Mouse (Mus musculus) heart, postnatal 0 days (tissue): ENCODE results near the gene Fam83d. TPM values are rescaled to one million over a fixed set of nuclear protein-coding genes. Genes with fewer than 3 reads are reported as not detected.

Source experiments
- ATAC-seq: fragments of 200-750 bp; cut with Nextera tagmentation; 2 replicates; pipeline ENCODE4 v1.8.0; 2017; ENCODE audit warnings: low read depth, moderate number of reproducible peaks, moderate library complexity; ENCODE audit not compliant: insufficient read depth
- DNase-seq: peaks from one replicate; pipeline ENCODE4 v3.0.0-alpha.2; 2016; ENCODE audit warnings: low spot score
- H3K27ac ChIP-seq: fragments of 300-500 bp; sonication (generic); 2 replicates; pipeline ENCODE4 v1.5.1; 2014; ENCODE audit warnings: low read depth, mild to moderate bottlenecking
- H3K27me3 ChIP-seq: fragments of 300-500 bp; sonication (generic); 2 replicates; pipeline ENCODE4 v1.6.1; 2014; ENCODE audit warnings: low read length, mixed read lengths; ENCODE audit not compliant: control insufficient read depth, insufficient read depth
- H3K36me3 ChIP-seq: fragments of 300-500 bp; sonication (generic); replicated peaks from 2 replicates; pipeline ENCODE4 v1.6.1; 2014; ENCODE audit warnings: low read length, mixed read lengths; ENCODE audit not compliant: control insufficient read depth, insufficient read depth
- H3K4me1 ChIP-seq: fragments of 300-500 bp; sonication (generic); 2 replicates; pipeline ENCODE4 v1.6.1; 2014; ENCODE audit warnings: antibody characterized with exemption; ENCODE audit not compliant: control insufficient read depth, insufficient read depth
- H3K4me2 ChIP-seq: fragments of 300-500 bp; sonication (generic); 2 replicates; pipeline ENCODE4 v1.6.1; 2014; ENCODE audit warnings: low read depth, mild to moderate bottlenecking, low read length, moderate library complexity
- H3K4me3 ChIP-seq: fragments of 300-500 bp; sonication (generic); 2 replicates; pipeline ENCODE4 v1.5.1; 2014; ENCODE audit warnings: low read depth, low read length
- H3K9ac ChIP-seq: fragments of 300-500 bp; sonication (generic); replicated peaks from 2 replicates; pipeline ENCODE4 v1.6.1; 2014; ENCODE audit warnings: low read depth, low read length, mixed read lengths
- H3K9me3 ChIP-seq: fragments of 300-500 bp; sonication (generic); replicated peaks from 2 replicates; pipeline ENCODE4 v1.6.1; 2016; ENCODE audit warnings: low read length; ENCODE audit not compliant: control insufficient read depth
- CTCF ChIP-seq: IDR thresholded peaks from 2 replicates; pipeline ENCODE4 v1.5.1; 2016; ENCODE audit warnings: antibody characterized with exemption, control low read depth, low read depth
- EP300 ChIP-seq: IDR thresholded peaks from 2 replicates; pipeline ENCODE4 v1.6.1; 2016; ENCODE audit warnings: antibody characterized with exemption, low read depth
- WGBS: fragments of 180-500 bp; shearing (Covaris S2); extraction: QIAGEN DNeasy Blood & Tissue Kit; methylation state at CpG from one replicate; pipeline ENCODE4 v1.1.7; 2014; 5-methylcytosine and 5-hydroxymethylcytosine counted together
- polyA plus RNA-seq: library from polyadenylated mRNA; unstranded; fragments of >200 nt; fragmentation: Nextera tagmentation; extraction: Ambion mirVana; gene quantifications from 2 replicates; pipeline ENCODE4 v1.2.1, GENCODE M21; 2015
- total RNA-seq: library from RNA; depleted of rRNA; stranded (reverse); fragments of >200 nt; gene quantifications from 2 replicates; pipeline ENCODE4 v1.2.3, GENCODE M21; 2014; ENCODE audit warnings: low replicate concordance

Gene Fam83d
- total and polyA plus RNA-seq, 2 experiments from 2014 or later: 18.6 to 37.7 TPM

- Histone ChIP-seq H3K27me3 (no peaks in the 10 kb centered on the region), H3K9ac (no peak overlapping the region), H3K4me2 (peak overlapping the region; percentile 19; the same call in 1 of the 2 replicates), H3K36me3 (no peaks in the 10 kb centered on the region), H3K4me1 (peaks cover 5% of the 10 kb centered on the region; the same call in 1 of the 2 replicates), H3K9me3 (no peaks in the 10 kb centered on the region), H3K4me3 (no peak overlapping the region), H3K27ac (peak overlapping the region; percentile 66; the same call in 1 of the 2 replicates)
- ATAC-seq: peak; percentile 16; the same call in 1 of the 2 replicates
- no peak for DNase-seq
- no peak for TF ChIP-seq CTCF
- no peak for TF ChIP-seq EP300
- 9% methylated on average over 6 of the region's 6 CpGs for WGBS
These were observed 44.8 kb upstream of the Fam83d start for GRCm38 (mm10) chr2:158722991-158723551.

GRCm38 (mm10) chr2:158723806-158724205 is 44.1 kb upstream of the Fam83d start:
- TF ChIP-seq CTCF: no peak
- TF ChIP-seq EP300: no peak
- no peaks in the 10 kb centered on the region for H3K36me3 ChIP-seq
- 4% methylated on average over 6 of the region's 6 CpGs for WGBS
- peaks cover 5% of the 10 kb centered on the region; the same call in 1 of the 2 replicates for H3K4me1 ChIP-seq
- peak overlapping the region; percentile 66; the same call in 1 of the 2 replicates for H3K27ac ChIP-seq
- no peak overlapping the region for H3K4me3 ChIP-seq
- H3K27me3 ChIP-seq: no peaks in the 10 kb centered on the region
- H3K4me2 ChIP-seq: no peak overlapping the region
- H3K9me3 ChIP-seq: no peaks in the 10 kb centered on the region
- no peak overlapping the region for H3K9ac ChIP-seq
- DNase-seq: no peak
- ATAC-seq: no peak

- WGBS: 62% methylated on average over 6 of the region's 6 CpGs
- no peak overlapping the region for H3K4me3 ChIP-seq
- DNase-seq: no peak
These were observed 41.6 kb upstream of the Fam83d start for GRCm38 (mm10) chr2:158726252-158726651.

GRCm38 (mm10) chr2:158728061-158728815 is 39.7 kb upstream of the Fam83d start:
- TF ChIP-seq EP300 (no peak), CTCF (no peak)
- no peak overlapping the region for H3K27ac ChIP-seq
- ATAC-seq: no peak

More at GRCm38 (mm10) chr2:158726252-158726651, 41.6 kb upstream of the Fam83d start:
- no peak overlapping the region for H3K9ac ChIP-seq
- H3K27ac ChIP-seq: no peak overlapping the region
- TF ChIP-seq EP300: no peak
- no peak for TF ChIP-seq CTCF
- no peak for ATAC-seq
- peaks cover 5% of the 10 kb centered on the region; the same call in 1 of the 2 replicates for H3K4me1 ChIP-seq
- H3K4me2 ChIP-seq: no peak overlapping the region
- no peaks in the 10 kb centered on the region for H3K9me3 ChIP-seq
- no peaks in the 10 kb centered on the region for H3K36me3 ChIP-seq
- H3K27me3 ChIP-seq: no peaks in the 10 kb centered on the region

GRCm38 (mm10) chr2:158730896-158731295 is 37.0 kb upstream of the Fam83d start:
- no peak overlapping the region for H3K9ac ChIP-seq
- H3K27me3 ChIP-seq: no peaks in the 10 kb centered on the region
- DNase-seq (no peak), ATAC-seq (no peak)
- no peak overlapping the region for H3K4me2 ChIP-seq
- WGBS: 54% methylated on average over 3 of the region's 3 CpGs
- TF ChIP-seq CTCF (no peak), EP300 (no peak)
- 0 out of 2 replicates have a peak, but pooled peaks cover 4% of the 10 kb centered on the region for H3K4me1 ChIP-seq
- H3K9me3 ChIP-seq: no peaks in the 10 kb centered on the region
- H3K27ac ChIP-seq: no peak overlapping the region
- H3K4me3 ChIP-seq: no peak overlapping the region
- no peaks in the 10 kb centered on the region for H3K36me3 ChIP-seq

More at GRCm38 (mm10) chr2:158728061-158728815, 39.7 kb upstream of the Fam83d start:
- H3K4me1 ChIP-seq: no peaks in the 10 kb centered on the region
- no peaks in the 10 kb centered on the region for H3K36me3 ChIP-seq
- no peaks in the 10 kb centered on the region for H3K27me3 ChIP-seq
- no peak overlapping the region for H3K4me2 ChIP-seq
- no peaks in the 10 kb centered on the region for H3K9me3 ChIP-seq
- WGBS: 39% methylated on average over 7 of the region's 7 CpGs
- peak; percentile 28 for DNase-seq
- H3K4me3 ChIP-seq: no peak overlapping the region
- no peak overlapping the region for H3K9ac ChIP-seq
